Mouse (Mus musculus) heart, embryonic 16.5 days (tissue): ENCODE measurements around the gene Olfr373. TPM values are rescaled to one million over a fixed set of nuclear protein-coding genes. Genes with fewer than 3 reads are reported as not detected.

ENCODE experiments used
- ATAC-seq: fragments of 200-750 bp; cut with Nextera tagmentation; replicated peaks from 2 replicates; pipeline ENCODE4 v1.8.0; 2017; ENCODE audit warnings: moderate number of reproducible peaks; ENCODE audit not compliant: insufficient read depth, low FRiP score; ENCODE audit errors: extremely low read depth
- H3K27ac ChIP-seq: fragments of 300-500 bp; sonication (generic); 2 replicates; pipeline ENCODE4 v1.5.1; 2014; ENCODE audit warnings: mild to moderate bottlenecking, low read length, control low read depth, moderate library complexity
- H3K27me3 ChIP-seq: fragments of 300-500 bp; sonication (generic); 2 replicates; pipeline ENCODE4 v1.6.1; 2014; ENCODE audit warnings: low read length, mixed read lengths; ENCODE audit not compliant: control insufficient read depth, insufficient read depth
- H3K36me3 ChIP-seq: fragments of 300-500 bp; sonication (generic); 2 replicates; pipeline ENCODE4 v1.6.1; 2014; ENCODE audit not compliant: control insufficient read depth, insufficient read depth
- H3K4me1 ChIP-seq: fragments of 300-500 bp; sonication (generic); 2 replicates; pipeline ENCODE4 v1.6.1; 2014; ENCODE audit warnings: low read length, mixed read lengths; ENCODE audit not compliant: control insufficient read depth, insufficient read depth
- H3K4me2 ChIP-seq: fragments of 300-500 bp; sonication (generic); 2 replicates; pipeline ENCODE4 v1.6.1; 2014; ENCODE audit warnings: low read depth, mild to moderate bottlenecking, control low read depth, low read length
- H3K4me3 ChIP-seq: fragments of 300-500 bp; sonication (generic); 2 replicates; pipeline ENCODE4 v1.5.1; 2014; ENCODE audit warnings: mild to moderate bottlenecking, control low read depth, low read length
- H3K9ac ChIP-seq: fragments of 300-500 bp; sonication (generic); 2 replicates; pipeline ENCODE4 v1.6.1; 2014; ENCODE audit warnings: low read length, control low read depth
- H3K9me3 ChIP-seq: fragments of 300-500 bp; sonication (generic); replicated peaks from 2 replicates; pipeline ENCODE4 v1.6.1; 2016; ENCODE audit warnings: low read length; ENCODE audit not compliant: control insufficient read depth
- WGBS: fragments of 180-500 bp; shearing (Covaris S2); extraction: QIAGEN DNeasy Blood & Tissue Kit; methylation state at CpG from one replicate; pipeline ENCODE4 v1.1.7; 2014; 5-methylcytosine and 5-hydroxymethylcytosine counted together
- polyA plus RNA-seq: library from polyadenylated mRNA; unstranded; fragments of >200 nt; fragmentation: Nextera tagmentation; extraction: Ambion mirVana; gene quantifications from 2 replicates; pipeline ENCODE4 v1.2.1, GENCODE M21; 2015

Olfr373 gene
- polyA plus RNA-seq, 1 experiment from 2014 or later = not detected

DNA sequence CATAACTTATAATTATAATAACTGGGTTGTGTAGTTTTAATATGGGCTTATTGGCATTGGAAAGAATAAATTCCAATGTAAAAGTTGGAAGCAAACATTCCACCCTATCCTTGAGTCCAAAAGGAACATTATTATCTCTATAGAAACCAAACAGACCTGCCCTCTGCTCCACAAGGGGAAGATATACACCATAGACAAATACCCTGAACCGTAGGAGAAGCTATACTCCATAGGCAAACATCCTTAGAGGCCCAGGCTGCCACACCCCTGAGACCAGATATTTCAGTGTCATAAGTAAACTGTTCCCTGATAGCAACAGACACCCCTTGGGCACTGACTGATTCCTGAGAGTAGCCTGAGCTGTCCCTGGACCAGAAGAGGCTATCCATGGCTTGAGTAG is 44.9 kb downstream of the Olfr373 start:
- H3K4me1 ChIP-seq = peaks cover 5% of the 10 kb centered on the region
- H3K4me2 ChIP-seq = no peak overlapping the region
- H3K27me3 ChIP-seq = no peaks in the 10 kb centered on the region
- no peak for ATAC-seq
- 63% methylated on average over 1 of the region's 1 CpGs for WGBS
- no peak overlapping the region for H3K27ac ChIP-seq
- H3K9ac ChIP-seq = no peak overlapping the region
- H3K4me3 ChIP-seq = no peak overlapping the region
- H3K36me3 ChIP-seq = no peaks in the 10 kb centered on the region
- no peaks in the 10 kb centered on the region for H3K9me3 ChIP-seq

GRCm38 (mm10) chr8:72131251-72131650 is 48.3 kb downstream of the Olfr373 start:
- H3K9ac ChIP-seq = no peak overlapping the region
- peaks cover 20% of the 10 kb centered on the region for H3K4me1 ChIP-seq
- no peaks in the 10 kb centered on the region for H3K36me3 ChIP-seq
- no peak overlapping the region for H3K4me2 ChIP-seq
- no peak overlapping the region for H3K4me3 ChIP-seq
- no peaks in the 10 kb centered on the region for H3K9me3 ChIP-seq
- peak overlapping the region; percentile 59 for H3K27ac ChIP-seq
- WGBS = 62% methylated on average over 2 of the region's 2 CpGs
- no peaks in the 10 kb centered on the region for H3K27me3 ChIP-seq
- no peak for ATAC-seq

GRCm38 (mm10) chr8:72131901-72132300 is 48.9 kb downstream of the Olfr373 start:
- no peak for ATAC-seq
- Histone ChIP-seq H3K9me3 (no peaks in the 10 kb centered on the region), H3K27me3 (no peaks in the 10 kb centered on the region), H3K4me2 (no peak overlapping the region), H3K36me3 (no peaks in the 10 kb centered on the region), H3K4me1 (peaks cover 20% of the 10 kb centered on the region), H3K27ac (peak overlapping the region; percentile 59), H3K9ac (no peak overlapping the region), H3K4me3 (no peak overlapping the region)
- 84% methylated on average over 2 of the region's 2 CpGs for WGBS

DNA sequence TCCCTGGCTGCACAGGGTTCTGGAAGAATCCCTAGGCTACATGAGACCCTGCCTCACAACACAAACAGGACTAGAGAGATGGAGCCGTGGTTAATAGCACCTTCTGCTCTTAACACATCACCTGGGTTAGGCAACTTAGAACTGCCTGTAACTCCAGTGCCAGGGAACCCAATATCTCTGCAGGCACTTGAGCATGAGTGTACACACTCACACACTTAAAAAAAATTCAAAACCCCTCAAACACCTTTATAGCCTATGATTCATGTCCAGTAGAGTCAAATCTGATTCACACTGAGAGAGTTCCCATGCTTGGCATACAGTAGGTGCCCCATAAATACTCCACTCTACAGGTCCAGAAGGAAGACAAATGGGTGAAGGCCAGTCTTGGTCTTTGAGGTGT is 49.4 kb downstream of the Olfr373 start:
- WGBS = 69% methylated on average over 1 of the region's 1 CpGs
- H3K27ac ChIP-seq = no peak overlapping the region; the same call in 1 of the 2 replicates
- H3K27me3 ChIP-seq = no peaks in the 10 kb centered on the region
- no peak overlapping the region for H3K9ac ChIP-seq
- H3K36me3 ChIP-seq = no peaks in the 10 kb centered on the region
- no peak for ATAC-seq
- H3K4me2 ChIP-seq = no peak overlapping the region
- peaks cover 25% of the 10 kb centered on the region for H3K4me1 ChIP-seq
- H3K4me3 ChIP-seq = no peak overlapping the region
- H3K9me3 ChIP-seq = no peaks in the 10 kb centered on the region

DNA sequence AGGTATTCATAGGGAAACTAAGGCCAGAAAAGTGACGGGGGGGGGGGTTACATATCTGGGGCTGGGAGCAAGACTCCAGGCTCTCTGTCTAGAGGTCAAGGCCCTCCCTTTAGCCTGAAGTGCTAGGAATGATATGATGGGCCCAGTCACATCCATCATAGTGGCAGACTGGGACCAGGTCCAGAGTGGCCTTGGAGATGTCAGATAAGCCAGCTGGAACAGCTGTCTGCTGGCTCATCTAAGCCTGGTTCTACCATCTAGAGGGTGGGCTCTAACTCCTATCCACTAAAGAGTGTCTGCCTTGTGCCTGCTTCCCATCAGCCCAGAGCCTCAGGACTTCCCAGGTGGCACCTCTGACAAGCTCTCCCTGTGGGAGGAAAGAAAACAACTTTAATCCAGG is 49.9 kb downstream of the Olfr373 start:
- no peak overlapping the region for H3K9ac ChIP-seq
- no peak for ATAC-seq
- peak overlapping the region; percentile 5 for H3K27ac ChIP-seq
- H3K4me2 ChIP-seq = no peak overlapping the region
- no peaks in the 10 kb centered on the region for H3K27me3 ChIP-seq
- no peaks in the 10 kb centered on the region for H3K9me3 ChIP-seq
- WGBS = 57% methylated on average over 1 of the region's 1 CpGs
- no peaks in the 10 kb centered on the region for H3K36me3 ChIP-seq
- H3K4me3 ChIP-seq = no peak overlapping the region
- peaks cover 30% of the 10 kb centered on the region for H3K4me1 ChIP-seq

- no peak overlapping the region for H3K9ac ChIP-seq
- ATAC-seq = no peak
- no peak overlapping the region for H3K4me2 ChIP-seq
These were observed 50.5 kb downstream of the Olfr373 start for GRCm38 (mm10) chr8:72133507-72133906.

DNA sequence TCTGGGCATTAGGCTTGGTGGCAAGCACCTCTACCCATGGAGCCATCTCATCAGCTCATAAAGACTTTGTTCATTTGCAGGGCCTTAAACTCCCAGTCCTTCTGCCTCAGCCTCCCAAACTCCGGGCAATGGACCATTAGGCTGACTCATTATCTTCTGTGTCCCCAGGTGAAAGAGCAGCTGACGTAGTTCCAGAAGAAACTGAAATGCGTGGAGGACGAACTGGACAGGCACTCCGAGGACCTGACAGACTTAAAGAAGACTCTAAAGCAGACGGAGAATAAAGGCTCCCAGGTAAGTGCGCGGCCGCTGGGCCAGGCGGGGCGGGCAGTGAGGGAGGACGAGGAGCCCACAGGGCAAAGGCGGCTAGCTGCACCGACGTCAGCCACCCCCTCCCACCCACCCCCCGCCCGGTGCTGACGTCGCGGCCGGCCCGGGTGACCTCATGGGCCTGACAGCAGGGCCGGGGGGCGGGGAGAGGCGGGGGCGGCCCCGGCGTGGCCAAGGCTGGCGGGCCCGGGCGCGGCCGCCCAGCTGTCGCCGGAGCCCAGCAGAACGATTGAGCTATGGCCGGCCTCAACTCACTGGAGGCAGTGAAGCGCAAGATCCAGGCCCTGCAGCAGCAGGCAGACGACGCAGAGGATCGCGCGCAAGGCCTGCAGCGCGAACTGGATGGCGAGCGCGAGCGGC is 51.9 kb downstream of the Olfr373 start, which contains the start of gene Tpm4:
Tpm4 (plus strand) TSS at position 220 of the 690 bp plus-strand sequence.
- Histone ChIP-seq H3K36me3 (peaks cover 18% of the 10 kb centered on the region), H3K9ac (peak within 1 kb of the TSS; percentile 98), H3K9me3 (no peaks in the 10 kb centered on the region), H3K27ac (peak within 1 kb of the TSS; percentile 98), H3K4me3 (peak within 1 kb of the TSS; percentile 87), H3K27me3 (no peaks in the 10 kb centered on the region), H3K4me2 (peak within 1 kb of the TSS; percentile 79), H3K4me1 (peaks cover 37% of the 10 kb centered on the region)
- ATAC-seq = peak; percentile 82
- 2% methylated on average over 38 of the region's 49 CpGs for WGBS

More at GRCm38 (mm10) chr8:72133507-72133906, 50.5 kb downstream of the Olfr373 start:
- H3K9me3 ChIP-seq = no peaks in the 10 kb centered on the region
- no peak overlapping the region for H3K4me3 ChIP-seq
- peaks cover 4% of the 10 kb centered on the region for H3K36me3 ChIP-seq
- peak overlapping the region; percentile 5 for H3K27ac ChIP-seq
- peaks cover 34% of the 10 kb centered on the region for H3K4me1 ChIP-seq
- 11% methylated on average over 1 of the region's 1 CpGs for WGBS
- H3K27me3 ChIP-seq = no peaks in the 10 kb centered on the region

DNA sequence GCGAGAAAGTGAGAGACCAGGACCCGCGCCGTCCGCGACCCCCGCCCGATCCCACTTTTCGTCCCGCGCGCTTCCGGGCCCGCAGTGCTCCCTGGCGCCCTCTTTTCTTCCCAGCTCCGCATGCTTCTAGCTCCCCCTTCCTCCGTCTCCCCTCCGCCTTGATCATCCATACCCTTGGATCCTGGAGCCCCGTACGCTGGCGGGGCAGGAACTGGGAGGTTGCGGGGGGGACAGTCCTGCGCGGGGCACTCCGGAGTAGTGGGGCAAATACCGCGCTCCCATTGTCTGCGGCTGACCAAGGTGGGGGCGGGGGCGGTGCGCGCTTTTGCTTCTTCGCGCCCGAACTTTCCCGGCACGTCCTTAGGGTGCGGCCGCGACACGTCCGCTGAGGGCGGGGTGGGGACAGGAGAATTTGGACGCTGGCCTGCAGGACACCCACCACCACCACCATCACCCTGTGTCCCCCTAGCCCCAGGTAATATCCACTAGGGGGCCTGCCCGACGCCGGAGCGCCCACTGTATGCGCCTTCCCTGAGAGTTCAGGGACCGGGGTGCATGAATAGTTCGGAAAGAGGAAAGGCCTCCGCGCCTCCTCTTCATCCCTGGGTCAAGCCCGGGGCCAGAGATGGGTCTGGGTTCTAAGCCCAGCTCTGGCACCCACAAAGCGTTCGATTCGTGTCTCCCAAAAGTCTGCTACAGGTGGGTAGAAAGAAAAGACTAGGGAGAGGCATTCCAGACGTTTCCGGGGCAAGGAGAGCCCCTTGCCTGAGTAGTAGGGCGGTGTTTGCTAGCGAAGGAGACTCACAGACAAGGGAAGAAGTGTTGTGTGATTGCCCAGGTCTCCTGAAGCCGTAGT is 52.7 kb downstream of the Olfr373 start:
- peaks cover 19% of the 10 kb centered on the region for H3K36me3 ChIP-seq
- peak overlapping the region; percentile 98 for H3K9ac ChIP-seq
- peak overlapping the region; percentile 87 for H3K4me3 ChIP-seq
- peak overlapping the region; percentile 98 for H3K27ac ChIP-seq
- under 1% methylated on average over 62 of the region's 62 CpGs for WGBS
- peak overlapping the region; percentile 79 for H3K4me2 ChIP-seq
- no peaks in the 10 kb centered on the region for H3K9me3 ChIP-seq
- peak; percentile 69 for ATAC-seq
- H3K4me1 ChIP-seq = peaks cover 37% of the 10 kb centered on the region
- no peaks in the 10 kb centered on the region for H3K27me3 ChIP-seq
